Comparison of ENCODE assay signal across 24 mouse cellular contexts in the genomic region with DNA sequence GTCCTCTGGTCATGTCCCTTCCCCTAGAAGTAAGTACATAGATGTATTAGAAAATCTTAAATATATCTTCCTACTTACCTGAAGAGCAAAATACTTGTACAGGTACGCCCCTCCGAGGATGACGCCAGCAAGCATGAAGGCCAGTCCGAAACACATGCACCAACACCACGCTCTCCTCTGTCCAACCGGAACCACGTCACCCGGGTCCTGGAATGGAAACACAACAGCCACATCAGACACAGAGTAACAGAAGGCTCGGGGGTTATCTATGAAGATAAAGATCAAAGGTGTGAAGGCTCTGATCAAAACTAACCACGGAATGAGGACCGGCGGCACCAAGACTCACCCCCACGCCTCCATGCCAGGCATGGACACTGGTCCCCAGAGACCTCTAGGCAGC.
"Had no signal": no experiment of that assay in that cellular context is flagged by ENCODE, and none has a peak within 500 bp of the region (broad histone marks: within the 10 kb centered on the region; RNA-seq: fewer than 3 reads in every experiment).

No protein-coding gene starts in this region.

- H3K4me1 ChIP-seq: hindbrain, embryonic 10.5 days; hindbrain, embryonic 13.5 days had no signal

- ATAC-seq: forebrain, embryonic 16.5 days; inflammation-experienced regulatory T-cells, adult 6 months; intestine, embryonic 15.5 days; liver, embryonic 12.5 days had no signal

- H3K27me3 ChIP-seq: heart, embryonic 12.5 days; hindbrain, embryonic 13.5 days; hindbrain, embryonic 15.5 days; intestine, embryonic 15.5 days; kidney, embryonic 15.5 days; limb, embryonic 13.5 days; limb, embryonic 15.5 days; liver, embryonic 12.5 days had no signal

- H3K4me3 ChIP-seq: gastrocnemius, adult 2 months; heart, adult 2 months; heart, embryonic 12.5 days; hindbrain, embryonic 10.5 days; hindbrain, embryonic 13.5 days; hindbrain, embryonic 15.5 days; intestine, embryonic 15.5 days; kidney, embryonic 15.5 days; limb, embryonic 13.5 days; limb, embryonic 15.5 days; liver, embryonic 12.5 days had no signal

- H3K9me3 ChIP-seq: heart, embryonic 12.5 days; hindbrain, embryonic 10.5 days; hindbrain, embryonic 13.5 days; hindbrain, embryonic 15.5 days; intestine, embryonic 15.5 days; kidney, embryonic 15.5 days; limb, embryonic 13.5 days; limb, embryonic 15.5 days; liver, embryonic 12.5 days had no signal

- H3K4me2 ChIP-seq: heart, embryonic 12.5 days; hindbrain, embryonic 13.5 days; hindbrain, embryonic 15.5 days; intestine, embryonic 15.5 days; kidney, embryonic 15.5 days; limb, embryonic 13.5 days; limb, embryonic 15.5 days; liver, embryonic 12.5 days had no signal

- DNase-seq: gastrocnemius, adult 2 months; gastrocnemius, postnatal 10 days; gastrocnemius, postnatal 25 days; heart, adult 2 months; heart, postnatal 10 days; heart, postnatal 4 days; kidney, adult 2 months; kidney, adult 9 months; kidney, postnatal 14 days; kidney, postnatal 36 days; layer of hippocampus, postnatal 36 days; left cerebral cortex, postnatal 4 days had no signal

- H3K9ac ChIP-seq: heart, embryonic 12.5 days; hindbrain, embryonic 13.5 days; hindbrain, embryonic 15.5 days; intestine, embryonic 15.5 days; kidney, embryonic 15.5 days; limb, embryonic 13.5 days; limb, embryonic 15.5 days; liver, embryonic 12.5 days had no signal

- H3K27ac ChIP-seq: gastrocnemius, adult 2 months; heart, adult 2 months; hindbrain, embryonic 10.5 days; hindbrain, embryonic 13.5 days; hindbrain, embryonic 15.5 days; intestine, embryonic 15.5 days; kidney, embryonic 15.5 days; kidney, postnatal 0 days; limb, embryonic 13.5 days; limb, embryonic 15.5 days; liver, embryonic 12.5 days had no signal
